Mouse (Mus musculus): Measurements from ENCODE around the gene Fbxo39. TPM values are rescaled to one million over a fixed set of nuclear protein-coding genes. Genes with fewer than 3 reads are reported as not detected.
"Not testable (repeated sequence)": the region's sequence is repeated elsewhere in the genome, so short reads cannot be mapped to it uniquely, and the experiment has no call there.

The Fbxo39 gene
- total RNA-seq, 2 experiments from 2014 or later = not detected

- no peak for DNase-seq (ENCODE audit: low spot score in 2 of 2)
These were observed 3.8 kb upstream of the Fbxo39 start for GRCm38 (mm10) chr11:72310491-72310890.

DNA sequence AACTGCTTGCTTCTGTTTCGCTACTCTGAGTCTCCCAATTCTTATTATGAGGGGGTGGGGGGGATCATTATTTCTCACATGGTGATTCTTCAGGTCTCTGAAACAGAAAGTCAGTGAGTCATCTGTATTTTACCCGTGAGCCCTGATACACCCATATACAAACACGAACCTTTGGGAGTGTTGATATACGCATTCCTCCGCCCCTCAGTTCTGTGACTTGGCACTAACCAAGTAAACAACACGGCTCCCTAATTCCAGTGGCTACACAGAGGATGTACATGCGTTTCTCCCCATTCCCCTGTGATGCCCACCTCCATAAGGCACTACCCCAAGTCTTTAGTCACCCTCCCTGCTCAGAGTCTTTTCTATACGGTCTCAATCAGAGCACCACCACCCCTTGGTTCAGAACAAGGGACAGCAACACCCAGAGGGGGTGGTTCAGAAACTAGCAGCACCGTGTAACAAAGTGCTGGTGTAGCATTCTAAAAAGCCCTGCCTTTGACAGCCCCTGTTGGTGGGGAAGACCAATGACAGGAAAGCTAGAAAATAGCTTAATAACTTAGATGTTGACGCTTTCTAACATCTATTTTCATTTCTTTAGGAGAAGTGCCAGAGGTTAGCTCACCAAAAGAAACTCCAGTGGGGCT is 2.8 kb upstream of the Fbxo39 start:
- DNase-seq (ENCODE audit: low spot score in 2 of 2) = no peak

GRCm38 (mm10) chr11:72318026-72318425 is 3.8 kb downstream of the Fbxo39 start:
- DNase-seq (ENCODE audit: low spot score in 2 of 2) = no peak

GRCm38 (mm10) chr11:72324431-72324830 is 10.2 kb downstream of the Fbxo39 start:
- no peak for DNase-seq (ENCODE audit: low spot score in 2 of 2)

GRCm38 (mm10) chr11:72325701-72326100 is 11.5 kb downstream of the Fbxo39 start:
- no peak for DNase-seq (ENCODE audit: low spot score in 2 of 2)

DNA sequence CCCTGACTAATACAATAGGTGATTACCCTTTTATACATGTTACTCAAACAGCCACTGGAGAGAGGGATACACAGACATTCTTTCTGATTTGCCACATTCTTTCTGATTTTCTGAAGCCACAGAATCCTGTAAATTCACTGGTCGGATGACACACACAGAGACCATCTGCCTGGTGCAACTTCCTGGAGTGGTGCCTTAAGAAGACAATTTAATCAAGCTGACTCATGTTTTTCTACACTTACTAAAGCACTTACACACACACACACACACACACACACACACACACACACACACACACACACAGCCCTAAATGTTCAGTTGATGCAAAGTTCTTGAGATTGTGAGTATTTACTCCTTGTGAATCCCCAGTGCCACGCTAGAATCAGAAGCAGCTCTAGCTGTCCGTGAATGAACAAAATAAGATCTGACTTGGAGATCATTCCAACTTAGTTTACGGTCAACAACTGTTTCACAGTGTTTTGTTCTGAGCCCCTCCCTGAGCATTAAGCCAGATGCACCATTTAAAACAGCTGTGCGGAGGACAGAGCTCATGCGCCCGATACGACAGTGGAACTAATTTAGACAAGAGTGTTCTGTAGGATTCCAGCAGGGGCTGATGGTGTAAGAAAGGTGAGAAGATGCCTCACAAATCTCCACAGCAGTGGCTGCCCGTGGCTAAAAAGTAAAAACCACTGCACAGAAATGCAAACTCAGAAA is 18.9 kb downstream of the Fbxo39 start:
- no peak for DNase-seq (ENCODE audit: low spot score in 2 of 2)

DNA sequence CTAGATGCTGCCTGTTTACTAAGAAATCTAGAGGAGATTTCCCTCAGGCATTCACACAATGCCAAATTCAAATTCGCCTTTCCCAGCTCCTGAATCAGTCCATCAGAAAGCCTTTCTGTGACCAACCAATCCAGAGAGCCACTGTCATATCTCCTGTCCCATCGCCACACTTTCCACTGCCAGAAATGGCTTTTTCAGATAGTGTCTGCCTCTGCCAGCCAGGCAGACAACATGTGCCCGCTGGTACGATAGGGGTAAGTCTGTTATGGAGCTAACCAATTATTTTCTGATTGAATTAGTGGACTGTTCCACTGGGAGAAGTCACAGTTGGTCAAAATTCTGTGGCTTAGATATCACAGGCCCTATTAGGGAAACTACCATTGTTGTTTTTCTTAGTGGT is 20.4 kb downstream of the Fbxo39 start:
- no peak for DNase-seq (ENCODE audit: low spot score in 2 of 2)

DNA sequence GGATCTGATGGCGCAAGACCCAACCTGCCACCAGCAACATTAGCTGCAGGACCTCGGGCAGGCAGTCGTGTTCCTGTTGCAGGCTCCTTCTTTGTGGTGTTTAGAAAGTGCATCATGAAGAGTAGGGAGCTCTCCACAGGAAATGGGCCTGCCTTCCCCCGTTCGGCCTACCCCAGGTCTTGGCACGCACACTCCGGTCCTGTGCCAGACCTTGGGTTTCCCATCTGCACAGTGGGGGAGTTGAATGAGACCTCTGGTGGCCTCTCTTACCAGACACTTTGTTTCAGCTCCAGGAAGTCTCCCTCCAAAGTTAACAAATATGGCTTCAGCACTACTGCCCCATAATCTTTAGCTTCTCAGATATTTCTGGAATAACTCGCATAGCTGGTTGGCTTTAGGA is 22.5 kb downstream of the Fbxo39 start:
- DNase-seq (ENCODE audit: low spot score in 2 of 2) = no peak

DNA sequence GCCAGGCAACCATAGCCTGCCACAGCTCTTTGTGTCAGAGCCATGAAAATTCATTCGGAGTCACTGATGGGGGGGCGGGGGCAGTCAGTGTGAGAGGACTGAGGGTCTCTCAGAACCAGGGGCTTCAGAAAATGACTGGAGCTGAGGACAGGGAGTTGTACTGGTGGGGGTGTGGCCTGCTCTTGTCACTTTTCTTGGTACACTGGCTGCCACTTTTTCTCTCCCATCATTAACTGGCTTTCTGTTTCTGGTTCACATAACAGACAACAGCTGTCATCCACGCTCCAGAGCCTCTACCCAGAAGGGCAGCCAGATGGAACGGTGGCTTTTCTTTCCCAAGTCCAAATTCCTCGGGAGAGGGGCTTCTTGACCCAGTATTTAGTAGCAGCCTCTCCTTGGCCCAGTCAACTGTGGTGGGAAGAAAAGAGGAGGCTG is 24.2 kb downstream of the Fbxo39 start:
- no peak for DNase-seq (ENCODE audit: low spot score in 2 of 2)

GRCm38 (mm10) chr11:72339716-72340115 is 25.5 kb downstream of the Fbxo39 start:
- DNase-seq (ENCODE audit: low spot score in 2 of 2) = no peak

GRCm38 (mm10) chr11:72342549-72343237 is 28.4 kb downstream of the Fbxo39 start:
- DNase-seq (ENCODE audit: low spot score in 2 of 2) = peak; percentile 30 to 34

DNA sequence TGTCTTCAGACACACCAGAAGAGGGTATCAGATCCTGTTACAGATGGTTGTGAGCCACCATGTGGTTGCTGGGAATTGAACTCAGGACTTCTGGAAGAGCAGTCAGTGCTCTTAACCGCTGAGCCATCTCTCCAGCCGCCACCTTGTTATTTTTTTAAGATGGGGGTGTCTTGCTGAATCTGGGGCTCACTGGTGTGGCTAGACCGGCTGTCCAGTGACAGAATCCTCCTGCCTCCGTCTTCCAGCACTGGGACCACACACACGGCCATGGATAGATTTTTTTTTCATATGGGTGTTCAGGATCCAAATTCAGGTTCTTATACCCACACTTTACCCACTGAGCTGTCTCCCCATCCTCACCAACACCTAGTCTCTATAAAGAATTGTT is 29.0 kb downstream of the Fbxo39 start:
- not testable (repeated sequence) for DNase-seq (ENCODE audit: low spot score in 2 of 2)

GRCm38 (mm10) chr11:72343904-72344303 is 29.7 kb downstream of the Fbxo39 start:
- peak; percentile 34 to 52 for DNase-seq (ENCODE audit: low spot score in 2 of 2)

DNA sequence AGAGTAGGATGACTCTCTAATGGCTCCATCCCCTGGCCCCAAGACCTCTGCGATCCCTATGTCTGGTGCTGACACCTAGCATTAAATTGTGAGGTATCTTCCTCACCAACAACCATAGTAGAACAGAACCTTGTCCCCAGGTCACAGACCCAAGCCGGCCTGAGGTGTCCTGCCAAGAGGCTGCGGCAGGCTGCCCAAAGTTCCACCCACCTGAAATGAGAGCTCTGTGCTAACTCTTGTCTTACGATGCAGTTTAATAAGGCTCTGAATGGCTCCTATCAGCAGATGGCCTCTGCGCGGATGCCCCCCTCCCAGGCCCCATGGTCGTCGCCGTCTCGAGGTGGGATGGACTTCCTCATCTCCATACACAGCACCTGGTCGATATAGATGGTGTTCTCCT is 30.2 kb downstream of the Fbxo39 start:
- no peak for DNase-seq (ENCODE audit: low spot score in 2 of 2)

- no peak for DNase-seq (ENCODE audit: low spot score in 2 of 2)
These were observed 34.3 kb downstream of the Fbxo39 start for GRCm38 (mm10) chr11:72348563-72348962.

- no peak for DNase-seq (ENCODE audit: low spot score in 2 of 2)
These were observed 34.8 kb downstream of the Fbxo39 start for GRCm38 (mm10) chr11:72349016-72349415.

- no peak for DNase-seq (ENCODE audit: low spot score in 2 of 2)
These were observed 35.4 kb downstream of the Fbxo39 start for GRCm38 (mm10) chr11:72349652-72350051.

GRCm38 (mm10) chr11:72352272-72352671 is 38.0 kb downstream of the Fbxo39 start:
- no peak for DNase-seq (ENCODE audit: low spot score in 2 of 2)

DNA sequence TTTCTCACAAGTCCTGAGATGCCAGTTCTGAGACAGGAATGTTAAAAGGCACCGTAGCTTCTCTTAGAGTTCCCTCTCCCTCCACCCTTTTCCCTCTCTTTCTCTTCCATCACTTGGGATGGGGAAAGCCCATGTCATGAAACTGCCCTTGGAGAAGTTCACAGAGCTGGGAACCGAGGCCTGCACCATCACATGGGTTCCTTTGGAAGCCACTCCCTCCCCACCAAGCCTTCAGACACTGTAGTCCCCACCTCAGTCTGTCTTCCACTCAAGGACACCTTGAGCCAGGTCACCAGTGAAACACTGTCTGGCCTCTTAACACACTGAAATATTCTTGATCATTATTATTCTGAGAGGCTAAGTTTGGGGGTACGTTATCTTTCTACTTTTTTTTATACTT is 38.9 kb downstream of the Fbxo39 start:
- no peak for DNase-seq (ENCODE audit: low spot score in 2 of 2)

DNA sequence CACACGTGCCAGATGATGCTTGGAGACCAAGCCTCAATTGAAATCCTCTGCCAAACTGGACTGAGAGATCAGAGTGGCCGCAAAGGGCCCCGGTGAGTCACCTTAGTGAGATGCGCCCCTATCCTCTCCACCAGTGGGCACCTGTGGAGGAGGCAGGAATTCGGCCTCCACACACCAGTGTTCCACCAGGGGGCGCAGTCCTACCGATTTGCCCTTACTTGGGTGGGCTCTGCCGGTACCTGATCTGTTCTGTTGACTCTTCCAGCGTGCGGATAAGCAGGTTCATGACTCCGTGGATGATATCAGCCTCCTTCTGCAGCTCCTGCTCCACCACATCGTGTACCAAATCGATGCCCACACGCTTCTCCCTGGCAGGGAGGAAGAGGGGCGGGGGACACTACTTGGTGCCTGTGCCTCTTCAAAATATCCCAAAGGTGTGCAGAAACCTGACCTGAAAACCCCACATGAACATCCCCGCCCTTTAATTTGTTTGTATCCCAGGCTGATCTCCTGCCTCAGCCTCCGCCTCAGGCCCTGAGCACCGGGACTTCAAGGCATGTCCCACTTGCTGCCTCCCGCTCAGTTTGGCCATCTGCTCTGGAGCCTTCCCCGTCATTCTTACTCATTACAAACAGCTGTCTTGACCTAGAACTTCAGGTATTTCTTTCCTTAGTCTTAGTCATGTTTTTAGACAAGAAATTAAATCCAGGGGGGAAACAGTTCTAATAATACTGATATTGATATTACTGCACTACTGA is 40.9 kb downstream of the Fbxo39 start:
- DNase-seq (ENCODE audit: low spot score in 2 of 2) = peak; percentile 75 to 83

All from adrenal gland, adult 18-20 months (tissue).